Mouse (Mus musculus): ENCODE results near the gene Itfg1. TPM values are rescaled to one million over a fixed set of nuclear protein-coding genes. Genes with fewer than 3 reads are reported as not detected.
"Not testable (repeated sequence)": the region's sequence is repeated elsewhere in the genome, so short reads cannot be mapped to it uniquely, and the experiment has no call there.

Itfg1 gene
- polyA plus RNA-seq, 1 experiment from 2014 or later = 57.6 TPM

- H3K27me3 ChIP-seq (ENCODE audit: low read depth, poor library complexity, severe bottlenecking) = no peaks in the 10 kb centered on the region
- no peak for DNase-seq (ENCODE audit: low spot score)
These were observed 27.1 kb downstream of the Itfg1 start for GRCm38 (mm10) chr8:85813621-85814020.

DNA sequence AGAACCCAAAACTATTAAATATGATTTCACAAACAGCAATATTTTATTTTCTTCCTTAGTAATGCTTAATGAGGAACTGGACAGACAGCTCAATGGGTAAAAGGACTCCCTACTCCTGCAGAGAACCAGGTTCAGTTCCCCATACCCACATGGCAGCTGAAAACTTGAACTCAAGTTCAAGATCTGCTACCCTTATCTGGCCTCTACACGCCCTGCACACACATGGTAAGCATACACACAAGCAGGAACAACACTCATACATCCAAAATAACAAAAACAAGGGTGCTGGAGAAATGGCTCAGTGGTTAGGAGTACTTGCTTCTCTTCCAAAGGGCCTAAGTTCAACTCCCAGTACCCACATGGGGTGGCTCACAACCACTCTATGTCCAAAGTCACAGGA is 39.3 kb downstream of the Itfg1 start:
- Histone ChIP-seq H3K27ac (no peak overlapping the region), H3K27me3 (ENCODE audit: low read depth, poor library complexity, severe bottlenecking) (no peaks in the 10 kb centered on the region), H3K9me3 (replicated peaks) (no peaks in the 10 kb centered on the region), H3K4me1 (no peaks in the 10 kb centered on the region), H3K36me3 (peaks cover 21% of the 10 kb centered on the region), H3K4me3 (no peak overlapping the region)
- DNase-seq (ENCODE audit: low spot score) = no peak
- WGBS = 83% methylated on average over 1 of the region's 1 CpGs

More at GRCm38 (mm10) chr8:85813621-85814020, 27.1 kb downstream of the Itfg1 start:
- no peaks in the 10 kb centered on the region for H3K4me1 ChIP-seq
- no peaks in the 10 kb centered on the region for H3K9me3 ChIP-seq (replicated peaks)
- peaks cover 28% of the 10 kb centered on the region for H3K36me3 ChIP-seq
- H3K4me3 ChIP-seq = no peak overlapping the region
- H3K27ac ChIP-seq = no peak overlapping the region

DNA sequence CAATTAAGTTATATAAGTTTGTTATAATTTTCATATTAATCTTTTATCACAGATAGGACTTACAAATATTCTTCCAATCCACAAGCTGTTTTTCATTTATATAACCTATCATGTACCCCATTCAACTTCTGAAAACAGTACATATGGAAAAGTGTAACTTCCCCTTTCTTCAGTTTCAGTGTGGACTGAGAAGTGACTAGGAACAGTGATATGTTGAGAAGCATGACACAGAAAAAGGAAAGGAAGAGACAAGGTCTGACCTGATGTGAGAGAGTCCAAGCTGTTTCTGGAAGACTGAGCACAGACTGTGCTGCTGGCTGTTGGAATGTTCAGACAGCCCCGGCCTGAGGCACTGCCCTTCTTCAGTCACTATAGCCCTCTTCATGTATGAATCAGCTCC is 40.6 kb downstream of the Itfg1 start:
- no peaks in the 10 kb centered on the region for H3K27me3 ChIP-seq (ENCODE audit: low read depth, poor library complexity, severe bottlenecking)
- 90% methylated on average over 1 of the region's 1 CpGs for WGBS
- H3K27ac ChIP-seq = no peak overlapping the region
- no peak overlapping the region for H3K4me3 ChIP-seq
- H3K36me3 ChIP-seq = peaks cover 24% of the 10 kb centered on the region
- DNase-seq (ENCODE audit: low spot score) = no peak
- H3K9me3 ChIP-seq (replicated peaks) = no peaks in the 10 kb centered on the region
- H3K4me1 ChIP-seq = no peaks in the 10 kb centered on the region

GRCm38 (mm10) chr8:85796392-85796791 is 44.3 kb downstream of the Itfg1 start:
- H3K27me3 ChIP-seq (ENCODE audit: low read depth, poor library complexity, severe bottlenecking); H3K4me3 ChIP-seq; H3K27ac ChIP-seq; DNase-seq (ENCODE audit: low spot score); H3K4me1 ChIP-seq; H3K9me3 ChIP-seq (replicated peaks): not testable (repeated sequence)
- WGBS = 84% methylated on average over 1 of the region's 1 CpGs
- peaks cover 29% of the 10 kb centered on the region for H3K36me3 ChIP-seq

DNA sequence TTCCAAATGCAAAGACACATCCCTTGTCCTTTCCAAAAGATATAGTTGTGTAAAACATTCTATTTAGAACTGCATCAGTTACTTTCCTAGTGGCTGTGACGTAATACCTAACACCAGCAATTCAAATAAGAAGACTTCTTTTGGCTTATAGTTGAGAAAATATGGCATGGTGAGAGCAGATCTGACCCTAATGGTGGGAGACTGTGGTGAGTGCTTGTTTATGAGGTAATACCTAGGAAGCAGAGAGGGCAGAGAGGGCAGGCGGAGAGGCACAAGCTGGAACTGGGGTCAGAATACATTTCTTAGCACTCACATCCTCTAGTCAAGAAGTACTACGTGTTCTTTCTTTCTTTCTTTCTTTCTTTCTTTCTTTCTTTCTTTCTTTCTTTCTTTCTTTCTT is 52.4 kb downstream of the Itfg1 start:
- H3K4me1 ChIP-seq = no peaks in the 10 kb centered on the region
- DNase-seq (ENCODE audit: low spot score) = no peak
- H3K27ac ChIP-seq = no peak overlapping the region
- H3K27me3 ChIP-seq (ENCODE audit: low read depth, poor library complexity, severe bottlenecking) = no peaks in the 10 kb centered on the region
- H3K36me3 ChIP-seq = peaks cover 5% of the 10 kb centered on the region
- no peaks in the 10 kb centered on the region for H3K9me3 ChIP-seq (replicated peaks)
- 86% methylated on average over 3 of the region's 3 CpGs for WGBS
- no peak overlapping the region for H3K4me3 ChIP-seq

DNA sequence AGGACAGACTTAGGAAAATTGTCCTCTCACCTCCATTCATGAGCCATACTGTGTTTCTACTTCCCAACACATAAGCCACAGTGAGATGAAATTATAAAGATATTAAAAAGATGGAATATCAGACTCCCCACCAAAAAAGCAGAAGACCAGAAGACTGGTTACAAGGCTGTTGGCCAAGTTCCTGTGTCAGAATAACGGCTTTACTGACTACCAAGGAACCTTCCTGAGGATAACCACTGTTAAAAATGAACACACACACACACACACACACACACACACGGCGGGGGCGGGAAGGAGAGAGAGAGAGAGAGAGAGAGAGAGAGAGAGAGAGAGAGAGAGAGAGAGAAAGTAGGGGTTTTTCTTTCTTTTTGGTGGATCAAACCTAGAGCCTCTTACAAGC is 52.8 kb downstream of the Itfg1 start:
- Histone ChIP-seq H3K27ac (no peak overlapping the region), H3K4me3 (no peak overlapping the region), H3K36me3 (peaks cover 3% of the 10 kb centered on the region), H3K4me1 (no peaks in the 10 kb centered on the region), H3K27me3 (ENCODE audit: low read depth, poor library complexity, severe bottlenecking) (no peaks in the 10 kb centered on the region), H3K9me3 (replicated peaks) (no peaks in the 10 kb centered on the region)
- WGBS = 81% methylated on average over 4 of the region's 4 CpGs
- no peak for DNase-seq (ENCODE audit: low spot score)

GRCm38 (mm10) chr8:85785506-85785905 is 55.2 kb downstream of the Itfg1 start:
- WGBS = 91% methylated on average over 1 of the region's 1 CpGs
- DNase-seq (ENCODE audit: low spot score) = no peak
- Histone ChIP-seq H3K27ac (no peak overlapping the region), H3K27me3 (ENCODE audit: low read depth, poor library complexity, severe bottlenecking) (no peaks in the 10 kb centered on the region), H3K4me1 (no peaks in the 10 kb centered on the region), H3K4me3 (no peak overlapping the region), H3K36me3 (no peaks in the 10 kb centered on the region), H3K9me3 (replicated peaks) (no peaks in the 10 kb centered on the region)

- Histone ChIP-seq H3K27me3 (ENCODE audit: low read depth, poor library complexity, severe bottlenecking) (no peaks in the 10 kb centered on the region), H3K9me3 (replicated peaks) (no peaks in the 10 kb centered on the region), H3K4me1 (no peaks in the 10 kb centered on the region), H3K36me3 (0 out of 2 replicates have a peak, but pooled peaks cover 2% of the 10 kb centered on the region), H3K27ac (no peak overlapping the region), H3K4me3 (no peak overlapping the region)
- no peak for DNase-seq (ENCODE audit: low spot score)
- WGBS = 91% methylated on average over 1 of the region's 1 CpGs
These were observed 56.9 kb downstream of the Itfg1 start for GRCm38 (mm10) chr8:85783871-85784270.

DNA sequence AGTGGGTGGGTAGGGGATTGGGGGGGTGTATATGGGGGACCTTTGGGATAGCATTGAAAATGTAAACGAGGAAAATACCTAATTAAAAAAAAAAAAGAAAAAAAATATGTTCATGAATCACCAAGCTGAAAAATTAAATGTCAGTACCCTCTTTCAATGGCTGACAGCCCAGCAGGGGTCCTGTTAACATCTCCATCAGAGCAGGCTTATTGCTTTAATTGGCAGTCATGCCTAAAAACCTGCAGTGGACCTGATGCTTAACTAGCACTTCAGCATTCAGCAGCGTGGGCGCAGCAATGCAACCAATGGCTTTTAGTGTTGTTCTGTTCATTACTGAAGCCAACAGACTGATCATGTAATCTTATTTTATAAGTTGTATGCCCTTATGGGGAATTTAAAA is 60.6 kb downstream of the Itfg1 start:
- WGBS = 85% methylated on average over 3 of the region's 3 CpGs
- H3K4me1 ChIP-seq = no peaks in the 10 kb centered on the region
- no peaks in the 10 kb centered on the region for H3K27me3 ChIP-seq (ENCODE audit: low read depth, poor library complexity, severe bottlenecking)
- H3K27ac ChIP-seq = no peak overlapping the region
- peaks cover 2% of the 10 kb centered on the region; the same call in 1 of the 2 replicates for H3K36me3 ChIP-seq
- H3K4me3 ChIP-seq = no peak overlapping the region
- no peaks in the 10 kb centered on the region for H3K9me3 ChIP-seq (replicated peaks)
- no peak for DNase-seq (ENCODE audit: low spot score)

- H3K9me3 ChIP-seq (replicated peaks) = no peaks in the 10 kb centered on the region
- H3K4me1 ChIP-seq = no peaks in the 10 kb centered on the region
- 95% methylated on average over 2 of the region's 2 CpGs for WGBS
- H3K27ac ChIP-seq = no peak overlapping the region
- DNase-seq (ENCODE audit: low spot score) = no peak
- no peaks in the 10 kb centered on the region for H3K27me3 ChIP-seq (ENCODE audit: low read depth, poor library complexity, severe bottlenecking)
- peaks cover 6% of the 10 kb centered on the region for H3K36me3 ChIP-seq
- H3K4me3 ChIP-seq = no peak overlapping the region
These were observed 95.7 kb downstream of the Itfg1 start for GRCm38 (mm10) chr8:85745053-85745452.

DNA sequence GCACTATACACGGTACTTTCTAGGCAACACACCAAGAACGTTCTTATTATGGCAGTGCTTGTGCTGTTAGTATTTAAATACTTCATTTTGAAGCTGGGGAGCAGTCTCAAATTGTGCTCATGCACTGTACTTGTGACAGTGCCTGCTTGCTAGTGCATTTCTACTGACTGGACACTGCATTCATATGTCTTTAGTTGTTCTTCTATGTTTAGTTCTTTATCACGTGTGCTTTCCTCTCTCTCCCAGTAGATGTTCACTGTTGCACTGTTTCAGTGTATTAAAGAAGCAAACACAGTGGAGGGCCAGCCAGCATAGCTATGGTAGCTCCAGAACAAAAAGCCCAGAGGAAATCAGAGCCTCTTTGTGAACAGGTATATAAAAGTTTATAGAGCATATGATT is 110.2 kb downstream of the Itfg1 start:
- Histone ChIP-seq H3K9me3 (replicated peaks) (no peaks in the 10 kb centered on the region), H3K4me1 (no peaks in the 10 kb centered on the region), H3K27ac (no peak overlapping the region), H3K36me3 (peaks cover 17% of the 10 kb centered on the region), H3K4me3 (no peak overlapping the region), H3K27me3 (ENCODE audit: low read depth, poor library complexity, severe bottlenecking) (no peaks in the 10 kb centered on the region)
- no peak for DNase-seq (ENCODE audit: low spot score)
- WGBS = 95% methylated on average over 3 of the region's 3 CpGs

DNA sequence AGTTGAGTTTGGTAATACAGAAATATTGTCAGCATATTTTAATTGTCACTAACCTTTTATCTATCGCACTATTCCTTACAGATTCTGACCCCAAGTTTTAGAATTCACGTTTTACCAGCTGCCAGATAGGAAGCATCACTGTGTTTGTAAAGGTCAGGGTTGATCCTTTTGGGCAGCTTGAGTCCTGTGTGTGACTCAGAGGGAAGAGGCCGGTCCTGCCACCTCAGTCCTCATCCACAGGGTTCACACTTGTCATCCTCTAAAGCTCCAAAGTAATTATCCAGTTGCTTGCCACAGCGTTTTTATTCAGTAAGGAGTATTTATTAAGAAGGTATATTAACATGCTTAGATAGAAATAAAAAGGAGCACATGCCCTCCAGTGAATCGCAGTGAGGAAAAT is 123.5 kb downstream of the Itfg1 start:
- no peak overlapping the region for H3K4me3 ChIP-seq
- peaks cover 10% of the 10 kb centered on the region for H3K36me3 ChIP-seq
- no peaks in the 10 kb centered on the region for H3K9me3 ChIP-seq (replicated peaks)
- no peaks in the 10 kb centered on the region for H3K27me3 ChIP-seq (ENCODE audit: low read depth, poor library complexity, severe bottlenecking)
- no peaks in the 10 kb centered on the region for H3K4me1 ChIP-seq
- H3K27ac ChIP-seq = no peak overlapping the region
- DNase-seq (ENCODE audit: low spot score) = no peak
- WGBS = 85% methylated on average over 5 of the region's 5 CpGs

DNA sequence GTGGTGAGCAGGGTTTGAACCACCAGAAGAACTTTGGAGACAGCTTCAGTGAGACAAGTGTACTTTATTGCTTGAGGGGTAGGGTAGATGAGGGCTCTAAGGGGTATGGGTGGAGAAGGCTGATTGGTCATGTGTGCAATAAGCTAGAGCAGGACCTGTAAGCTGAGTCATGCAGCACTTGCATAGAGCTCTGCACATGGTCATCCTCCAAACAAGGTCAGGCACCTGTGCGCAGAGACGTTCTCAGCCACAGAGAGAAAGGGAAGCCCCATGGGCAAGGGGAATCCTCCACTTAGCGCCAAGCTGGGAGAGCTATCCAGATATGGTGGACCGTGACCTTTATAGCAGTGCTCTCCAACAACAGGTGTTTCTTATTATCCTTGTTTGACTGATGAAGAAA is 124.0 kb downstream of the Itfg1 start:
- Histone ChIP-seq H3K9me3 (replicated peaks) (no peaks in the 10 kb centered on the region), H3K27me3 (ENCODE audit: low read depth, poor library complexity, severe bottlenecking) (no peaks in the 10 kb centered on the region), H3K4me1 (no peaks in the 10 kb centered on the region), H3K4me3 (no peak overlapping the region), H3K27ac (no peak overlapping the region), H3K36me3 (peaks cover 10% of the 10 kb centered on the region)
- no peak for DNase-seq (ENCODE audit: low spot score)
- WGBS = 76% methylated on average over 4 of the region's 4 CpGs

DNA sequence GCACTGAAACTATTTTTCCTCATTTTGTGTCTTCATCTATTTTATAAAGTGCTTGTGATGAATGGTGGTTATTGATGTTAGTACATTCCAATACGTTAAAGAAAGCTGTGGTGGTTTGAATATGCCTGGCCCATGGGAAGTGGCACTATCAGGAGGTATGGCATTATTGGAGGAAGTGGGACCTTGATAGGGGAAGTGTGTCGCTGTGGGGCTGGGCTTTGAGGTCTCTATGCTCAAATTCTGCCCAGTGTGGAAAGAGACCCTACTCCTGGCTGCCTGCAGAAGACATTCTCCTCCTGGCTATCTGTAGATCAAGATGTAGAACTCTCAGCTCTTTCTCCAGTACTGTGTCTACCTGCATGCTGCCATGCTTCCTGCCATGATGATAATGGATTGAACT is 133.7 kb downstream of the Itfg1 start:
- Histone ChIP-seq H3K27me3 (ENCODE audit: low read depth, poor library complexity, severe bottlenecking) (peaks cover 11% of the 10 kb centered on the region), H3K4me3 (no peak overlapping the region), H3K9me3 (replicated peaks) (no peaks in the 10 kb centered on the region), H3K36me3 (no peaks in the 10 kb centered on the region), H3K27ac (no peak overlapping the region), H3K4me1 (no peaks in the 10 kb centered on the region)
- DNase-seq (ENCODE audit: low spot score) = no peak
- 79% methylated on average over 2 of the region's 2 CpGs for WGBS

Data from limb, embryonic 10.5 days (tissue).